Mouse (Mus musculus): ENCODE measurements around the gene Tnfsf12. TPM values are rescaled to one million over a fixed set of nuclear protein-coding genes. Genes with fewer than 3 reads are reported as not detected.

Tnfsf12 gene
- polyA plus RNA-seq, 1 experiment from 2014 or later, result 8.8 TPM

DNA sequence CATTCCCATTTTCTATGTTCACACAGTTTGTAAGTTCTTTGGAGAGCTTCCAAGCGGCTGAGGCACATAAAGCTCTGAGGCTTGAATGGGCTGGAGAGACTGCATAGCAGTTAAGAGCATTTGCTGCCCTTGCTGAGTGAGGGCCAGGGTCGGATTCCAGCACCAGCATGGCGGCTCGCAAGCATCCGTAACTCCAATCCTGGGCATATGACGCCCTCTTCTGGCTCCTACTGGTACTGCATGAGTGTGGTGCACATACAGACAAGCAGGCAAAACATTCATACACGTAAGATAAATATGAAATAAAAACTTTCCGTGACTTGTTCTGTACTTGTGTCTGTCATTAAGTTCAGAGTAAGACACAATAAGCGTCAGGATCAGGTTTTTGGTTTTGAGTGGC, 19.8 kb upstream of the Tnfsf12 start:
- Histone ChIP-seq H3K27ac (ENCODE audit: low read length) (peak overlapping the region; percentile 92), H3K27me3 (ENCODE audit: insufficient read depth, low read length) (no peaks in the 10 kb centered on the region), H3K9me3 (ENCODE audit: low read length) (peaks cover 3% of the 10 kb centered on the region), H3K4me1 (ENCODE audit: insufficient read depth, low read length) (peaks cover 24% of the 10 kb centered on the region), H3K9ac (replicated peaks; ENCODE audit: low read length) (no peak overlapping the region), H3K36me3 (ENCODE audit: insufficient read depth, low read length) (no peaks in the 10 kb centered on the region), H3K4me2 (replicated peaks; ENCODE audit: low read depth, low read length) (no peak overlapping the region), H3K4me3 (ENCODE audit: low read length) (no peak overlapping the region)
- no peak for ATAC-seq (ENCODE audit: low FRiP score, low TSS enrichment)
- 52% methylated on average over 9 of the region's 9 CpGs for WGBS

GRCm38 (mm10) chr11:69714636-69715329, 19.1 kb upstream of the Tnfsf12 start:
- 33% methylated on average over 18 of the region's 18 CpGs for WGBS
- no peaks in the 10 kb centered on the region for H3K27me3 ChIP-seq (ENCODE audit: insufficient read depth, low read length)
- peak overlapping the region; percentile 37 for H3K4me2 ChIP-seq (replicated peaks; ENCODE audit: low read depth, low read length)
- no peak overlapping the region for H3K9ac ChIP-seq (replicated peaks; ENCODE audit: low read length)
- peak; percentile 63; the same call in 1 of the 2 replicates for ATAC-seq (ENCODE audit: low FRiP score, low TSS enrichment)
- no peaks in the 10 kb centered on the region for H3K36me3 ChIP-seq (ENCODE audit: insufficient read depth, low read length)
- H3K4me3 ChIP-seq (ENCODE audit: low read length), result 0 out of 2 replicates have a peak overlapping the region, but pooled peaks have one; percentile 10
- H3K27ac ChIP-seq (ENCODE audit: low read length), result peak overlapping the region; percentile 92
- peaks cover 3% of the 10 kb centered on the region for H3K9me3 ChIP-seq (ENCODE audit: low read length)
- H3K4me1 ChIP-seq (ENCODE audit: insufficient read depth, low read length), result peaks cover 24% of the 10 kb centered on the region

GRCm38 (mm10) chr11:69712954-69713672, 17.5 kb upstream of the Tnfsf12 start:
- Histone ChIP-seq H3K9ac (replicated peaks; ENCODE audit: low read length) (no peak overlapping the region), H3K27ac (ENCODE audit: low read length) (peak overlapping the region; percentile 72), H3K4me3 (ENCODE audit: low read length) (no peak overlapping the region), H3K36me3 (ENCODE audit: insufficient read depth, low read length) (no peaks in the 10 kb centered on the region), H3K27me3 (ENCODE audit: insufficient read depth, low read length) (no peaks in the 10 kb centered on the region), H3K9me3 (ENCODE audit: low read length) (peaks cover 3% of the 10 kb centered on the region), H3K4me2 (replicated peaks; ENCODE audit: low read depth, low read length) (peak overlapping the region; percentile 16; the same call in 1 of the 2 replicates), H3K4me1 (ENCODE audit: insufficient read depth, low read length) (peaks cover 19% of the 10 kb centered on the region)
- ATAC-seq (ENCODE audit: low FRiP score, low TSS enrichment), result peak; percentile 67
- 54% methylated on average over 20 of the region's 20 CpGs for WGBS

DNA sequence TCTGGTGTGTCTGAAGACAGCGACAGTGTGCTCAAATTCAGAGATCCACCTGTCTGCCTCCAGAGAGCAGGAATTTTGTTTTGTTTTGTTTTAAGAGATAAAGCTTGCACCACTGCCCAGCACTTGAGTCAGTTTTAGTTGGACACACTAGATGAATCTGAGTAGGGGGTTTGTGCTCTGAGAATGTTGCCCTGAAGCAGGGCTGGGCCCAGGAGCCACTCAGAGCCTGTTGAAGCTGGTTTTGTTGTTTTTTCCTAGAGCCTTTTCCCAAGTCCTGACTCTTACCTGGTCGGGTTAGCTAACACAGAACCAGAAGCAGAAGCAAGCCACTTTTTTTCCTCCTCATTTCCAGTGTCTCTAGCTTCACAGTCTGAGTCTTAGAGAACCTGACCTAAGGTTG, 15.4 kb upstream of the Tnfsf12 start:
- H3K4me3 ChIP-seq (ENCODE audit: low read length), result no peak overlapping the region
- H3K36me3 ChIP-seq (ENCODE audit: insufficient read depth, low read length), result no peaks in the 10 kb centered on the region
- H3K4me2 ChIP-seq (replicated peaks; ENCODE audit: low read depth, low read length), result no peak overlapping the region
- H3K9ac ChIP-seq (replicated peaks; ENCODE audit: low read length), result no peak overlapping the region
- no peak for ATAC-seq (ENCODE audit: low FRiP score, low TSS enrichment)
- H3K27me3 ChIP-seq (ENCODE audit: insufficient read depth, low read length), result no peaks in the 10 kb centered on the region
- WGBS, result 74% methylated on average over 2 of the region's 2 CpGs
- H3K9me3 ChIP-seq (ENCODE audit: low read length), result peaks cover 3% of the 10 kb centered on the region
- peaks cover 16% of the 10 kb centered on the region for H3K4me1 ChIP-seq (ENCODE audit: insufficient read depth, low read length)
- no peak overlapping the region for H3K27ac ChIP-seq (ENCODE audit: low read length)

DNA sequence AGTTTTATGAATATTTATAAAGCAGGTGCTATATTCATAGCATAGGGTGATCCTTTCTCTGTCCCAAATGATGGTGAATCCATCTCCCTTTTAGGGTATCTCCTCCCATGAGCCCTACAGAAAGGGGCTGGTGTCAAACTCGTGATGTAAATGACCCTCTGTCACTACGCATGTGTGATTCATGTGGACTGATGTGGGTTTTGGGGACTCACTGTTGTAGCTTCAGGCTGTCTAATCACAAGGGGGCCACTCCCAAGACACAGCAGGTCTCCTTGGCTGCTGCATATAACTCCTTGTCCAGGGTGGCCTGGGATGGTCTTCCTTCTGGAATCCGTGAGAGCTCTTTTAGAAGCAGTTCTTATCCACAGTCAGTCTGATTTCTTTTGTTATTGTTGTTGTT, 14.8 kb upstream of the Tnfsf12 start:
- Histone ChIP-seq H3K4me3 (ENCODE audit: low read length) (no peak overlapping the region), H3K4me1 (ENCODE audit: insufficient read depth, low read length) (peaks cover 10% of the 10 kb centered on the region), H3K4me2 (replicated peaks; ENCODE audit: low read depth, low read length) (no peak overlapping the region), H3K9ac (replicated peaks; ENCODE audit: low read length) (no peak overlapping the region), H3K9me3 (ENCODE audit: low read length) (peaks cover 2% of the 10 kb centered on the region), H3K27me3 (ENCODE audit: insufficient read depth, low read length) (no peaks in the 10 kb centered on the region), H3K27ac (ENCODE audit: low read length) (no peak overlapping the region), H3K36me3 (ENCODE audit: insufficient read depth, low read length) (no peaks in the 10 kb centered on the region)
- ATAC-seq (ENCODE audit: low FRiP score, low TSS enrichment), result no peak
- WGBS, result 68% methylated on average over 3 of the region's 3 CpGs

- no peak overlapping the region for H3K4me3 ChIP-seq (ENCODE audit: low read length)
- H3K27ac ChIP-seq (ENCODE audit: low read length), result no peak overlapping the region; the same call in 1 of the 2 replicates
- H3K4me1 ChIP-seq (ENCODE audit: insufficient read depth, low read length), result peaks cover 3% of the 10 kb centered on the region
- H3K36me3 ChIP-seq (ENCODE audit: insufficient read depth, low read length), result no peaks in the 10 kb centered on the region
- H3K27me3 ChIP-seq (ENCODE audit: insufficient read depth, low read length), result no peaks in the 10 kb centered on the region
- no peak overlapping the region for H3K4me2 ChIP-seq (replicated peaks; ENCODE audit: low read depth, low read length)
- no peak overlapping the region for H3K9ac ChIP-seq (replicated peaks; ENCODE audit: low read length)
- WGBS, result 60% methylated on average over 11 of the region's 11 CpGs
- no peaks in the 10 kb centered on the region for H3K9me3 ChIP-seq (ENCODE audit: low read length)
- ATAC-seq (ENCODE audit: low FRiP score, low TSS enrichment), result no peak
Observed at GRCm38 (mm10) chr11:69709554-69710446, 14.2 kb upstream of the Tnfsf12 start.

DNA sequence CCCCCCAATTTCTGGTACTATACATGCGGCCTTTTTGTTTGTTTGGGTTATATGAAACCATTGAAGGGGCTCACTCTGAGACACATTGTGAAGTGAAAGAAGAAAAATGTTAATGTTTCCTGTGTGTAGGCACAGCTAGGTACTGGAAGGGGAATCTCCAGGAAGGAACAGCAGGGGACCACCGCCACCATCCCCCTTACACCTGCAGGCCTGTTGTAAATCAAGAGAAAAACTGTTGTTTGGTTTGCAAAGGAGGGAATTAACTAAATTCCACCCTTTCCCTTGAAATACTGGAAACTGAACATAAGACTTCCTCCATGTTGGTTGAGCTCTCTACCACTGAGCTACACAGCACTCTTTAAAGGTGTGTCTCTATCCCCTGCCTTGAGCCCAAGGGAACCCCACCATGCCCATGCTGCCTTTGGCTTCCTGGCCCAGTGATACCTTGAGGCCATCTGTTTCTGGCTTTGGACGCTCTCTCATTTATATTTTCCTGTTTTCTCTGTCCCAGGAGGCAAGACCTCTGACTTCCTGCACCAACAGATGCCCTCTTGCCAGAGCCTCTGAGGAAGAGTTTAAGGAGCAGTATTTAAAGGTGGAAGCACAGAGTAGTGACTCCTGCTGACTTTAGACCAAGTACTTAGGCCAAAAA, 13.1 kb upstream of the Tnfsf12 start:
- Histone ChIP-seq H3K9me3 (ENCODE audit: low read length) (no peaks in the 10 kb centered on the region), H3K27ac (ENCODE audit: low read length) (no peak overlapping the region), H3K4me3 (ENCODE audit: low read length) (no peak overlapping the region), H3K36me3 (ENCODE audit: insufficient read depth, low read length) (no peaks in the 10 kb centered on the region), H3K27me3 (ENCODE audit: insufficient read depth, low read length) (no peaks in the 10 kb centered on the region), H3K4me1 (ENCODE audit: insufficient read depth, low read length) (no peaks in the 10 kb centered on the region), H3K4me2 (replicated peaks; ENCODE audit: low read depth, low read length) (no peak overlapping the region), H3K9ac (replicated peaks; ENCODE audit: low read length) (no peak overlapping the region)
- 60% methylated on average over 3 of the region's 3 CpGs for WGBS
- ATAC-seq (ENCODE audit: low FRiP score, low TSS enrichment), result no peak

DNA sequence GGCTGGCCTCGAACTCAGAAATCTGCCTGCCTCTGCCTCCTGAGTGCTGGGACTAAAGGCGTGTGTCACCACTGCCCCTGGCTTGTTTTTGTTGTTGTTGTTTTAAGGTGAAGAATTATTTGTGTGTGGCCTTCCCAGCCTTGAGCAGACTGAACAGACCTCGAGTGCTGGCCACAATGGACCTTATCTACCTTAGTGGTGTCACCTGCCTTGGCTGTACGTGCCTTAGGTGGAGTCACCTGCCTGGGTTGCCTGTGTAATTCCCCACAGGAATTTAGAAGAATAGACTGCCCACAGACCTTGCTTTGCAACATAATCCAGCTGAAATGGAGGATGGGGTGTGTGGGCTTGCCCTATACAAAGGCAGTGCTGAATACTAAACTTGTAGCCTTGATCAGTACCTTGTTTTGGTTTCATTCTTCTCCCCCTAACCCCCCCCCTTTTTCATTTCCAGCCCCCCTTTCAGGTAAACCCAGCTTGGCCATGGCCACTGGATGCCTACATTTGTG, 12.3 kb upstream of the Tnfsf12 start:
- WGBS, result 87% methylated on average over 4 of the region's 4 CpGs
- no peak for ATAC-seq (ENCODE audit: low FRiP score, low TSS enrichment)
- Histone ChIP-seq H3K4me2 (replicated peaks; ENCODE audit: low read depth, low read length) (no peak overlapping the region), H3K36me3 (ENCODE audit: insufficient read depth, low read length) (no peaks in the 10 kb centered on the region), H3K9ac (replicated peaks; ENCODE audit: low read length) (no peak overlapping the region), H3K27me3 (ENCODE audit: insufficient read depth, low read length) (no peaks in the 10 kb centered on the region), H3K9me3 (ENCODE audit: low read length) (no peaks in the 10 kb centered on the region), H3K4me1 (ENCODE audit: insufficient read depth, low read length) (no peaks in the 10 kb centered on the region), H3K27ac (ENCODE audit: low read length) (no peak overlapping the region), H3K4me3 (ENCODE audit: low read length) (no peak overlapping the region)

DNA sequence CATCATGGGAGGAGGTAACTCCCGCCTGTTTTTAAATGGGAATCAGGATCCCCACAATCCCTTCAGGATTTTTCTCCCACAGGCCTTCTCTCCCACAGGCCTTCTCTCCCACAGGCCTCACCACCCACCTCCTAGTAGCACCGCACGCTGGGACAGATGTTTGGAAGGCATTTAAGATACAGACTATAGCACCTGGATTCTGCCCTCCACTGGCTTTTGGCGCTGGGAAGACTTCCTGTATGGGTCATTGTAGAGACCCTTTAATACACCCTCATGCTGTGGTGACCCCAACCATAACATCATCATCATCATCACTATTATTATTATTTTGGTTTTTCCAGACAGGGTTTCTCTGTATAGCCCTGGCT, 11.8 kb upstream of the Tnfsf12 start:
- no peak for ATAC-seq (ENCODE audit: low FRiP score, low TSS enrichment)
- no peak overlapping the region for H3K4me3 ChIP-seq (ENCODE audit: low read length)

More for the DNA sequence above, 11.8 kb upstream of the Tnfsf12 start:
- H3K36me3 ChIP-seq (ENCODE audit: insufficient read depth, low read length), result no peaks in the 10 kb centered on the region
- 86% methylated on average over 4 of the region's 4 CpGs for WGBS
- H3K9ac ChIP-seq (replicated peaks; ENCODE audit: low read length), result no peak overlapping the region
- H3K4me2 ChIP-seq (replicated peaks; ENCODE audit: low read depth, low read length), result no peak overlapping the region
- H3K9me3 ChIP-seq (ENCODE audit: low read length), result no peaks in the 10 kb centered on the region
- H3K27ac ChIP-seq (ENCODE audit: low read length), result no peak overlapping the region
- H3K27me3 ChIP-seq (ENCODE audit: insufficient read depth, low read length), result no peaks in the 10 kb centered on the region
- no peaks in the 10 kb centered on the region for H3K4me1 ChIP-seq (ENCODE audit: insufficient read depth, low read length)
